Mouse (Mus musculus) heart, postnatal 4 days (tissue): ENCODE measurements around the gene Opcml. TPM values are rescaled to one million over a fixed set of nuclear protein-coding genes. Genes with fewer than 3 reads are reported as not detected.

Experiments
- DNase-seq: peaks from one replicate; pipeline ENCODE4 v3.0.0; 2021
- total RNA-seq, 2 experiments: library from RNA; stranded (reverse); gene quantifications; 2 replicates each; pipeline ENCODE4 v1.2.3; 2021

Gene Opcml
- total RNA-seq, 2 experiments from 2014 or later, result 0.72 to 0.83 TPM

DNA sequence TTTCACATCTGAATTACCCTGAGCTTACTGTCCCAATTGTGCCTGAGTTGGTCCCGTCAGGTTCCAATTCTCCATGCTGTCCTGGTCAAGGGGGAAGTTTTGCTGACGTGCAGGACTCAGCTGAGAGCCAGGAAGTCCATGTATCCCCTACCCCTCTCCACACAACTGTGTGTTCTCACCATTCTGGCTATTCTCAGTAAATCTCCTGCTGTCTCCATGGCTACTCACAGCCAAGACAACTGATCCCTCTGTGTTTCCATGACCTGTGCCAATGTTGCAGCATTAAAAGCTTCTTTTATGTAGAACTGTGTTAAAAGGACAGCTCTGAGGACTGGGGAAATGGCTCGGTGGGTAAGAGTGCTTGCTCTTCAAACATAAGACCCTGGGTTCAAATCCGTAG, 373.4 kb downstream of the Opcml start:
- no peak for DNase-seq

DNA sequence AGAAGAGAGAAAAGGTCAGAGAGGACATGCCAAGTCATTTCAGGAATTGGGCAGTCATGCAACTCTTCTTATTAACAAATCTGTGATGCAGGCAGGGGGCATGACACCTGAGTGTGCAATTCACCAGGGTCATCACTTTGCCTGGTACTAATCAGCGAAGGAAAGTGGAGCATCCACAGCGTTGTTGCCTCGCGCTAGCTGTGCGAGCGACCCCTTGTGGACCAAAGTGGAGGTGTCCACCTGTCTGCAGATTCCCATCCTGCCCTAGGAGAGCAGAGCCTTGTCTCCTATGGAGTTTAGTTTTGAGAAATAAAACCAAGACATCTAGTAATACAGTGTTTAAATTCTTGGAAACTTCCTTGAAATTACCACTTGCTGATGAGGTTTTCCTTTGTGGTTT, 381.3 kb downstream of the Opcml start:
- peak; percentile 52 for DNase-seq

DNA sequence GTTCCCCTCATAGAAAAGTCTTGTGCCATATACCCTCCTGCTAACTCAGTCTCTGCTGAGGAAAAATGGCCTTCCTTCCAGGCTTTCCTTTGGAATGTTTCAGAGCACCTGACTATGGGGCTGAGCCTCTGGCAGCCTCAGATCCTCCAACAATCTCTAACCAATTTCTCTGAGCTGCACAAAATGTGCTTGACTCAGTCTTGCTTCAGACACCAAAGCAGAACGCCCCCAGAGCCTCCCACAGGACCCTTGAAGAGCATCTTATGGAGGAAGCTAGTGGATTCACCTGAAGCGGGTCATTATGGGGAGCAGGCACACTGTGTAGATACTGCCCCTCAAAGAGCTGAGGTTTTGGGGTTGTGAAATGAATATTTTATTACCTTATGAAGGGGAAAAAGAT, 386.5 kb downstream of the Opcml start:
- no peak for DNase-seq

DNA sequence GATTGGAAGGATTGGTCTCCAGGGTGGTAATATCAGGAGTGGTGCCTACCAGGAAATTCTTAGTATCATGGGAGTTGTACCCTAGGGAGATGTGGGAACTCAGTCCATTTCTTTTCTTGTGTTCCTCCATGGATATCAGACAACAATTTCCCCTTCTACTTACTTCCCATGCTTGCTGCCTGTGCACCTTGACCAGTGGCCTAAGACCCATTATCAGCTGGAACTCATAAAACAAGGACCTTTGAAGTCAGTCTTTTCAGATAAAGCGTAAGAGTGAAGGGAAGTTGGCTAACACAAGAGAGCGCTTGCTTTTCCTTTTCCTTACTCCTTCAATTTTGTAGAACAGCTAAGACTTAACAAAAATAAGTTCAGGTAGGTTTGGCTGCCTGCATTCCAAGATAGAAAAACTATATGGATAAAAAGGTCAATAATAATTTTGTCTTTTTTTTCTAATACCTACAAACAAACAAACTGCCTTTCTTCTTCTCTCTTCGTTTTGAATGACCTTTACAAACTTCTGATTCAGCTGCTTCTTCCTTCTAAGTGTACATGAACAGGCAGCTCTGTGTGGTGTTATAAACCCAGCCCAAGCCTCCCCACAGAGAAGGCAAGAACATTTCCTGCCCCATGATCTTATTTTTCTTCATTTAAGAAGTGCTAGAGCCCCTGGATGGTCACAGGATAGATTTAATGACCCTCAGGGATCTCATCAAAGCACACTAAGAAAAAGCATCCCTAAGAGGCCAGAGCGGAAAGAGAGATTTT, 387.7 kb downstream of the Opcml start:
- no peak for DNase-seq

DNA sequence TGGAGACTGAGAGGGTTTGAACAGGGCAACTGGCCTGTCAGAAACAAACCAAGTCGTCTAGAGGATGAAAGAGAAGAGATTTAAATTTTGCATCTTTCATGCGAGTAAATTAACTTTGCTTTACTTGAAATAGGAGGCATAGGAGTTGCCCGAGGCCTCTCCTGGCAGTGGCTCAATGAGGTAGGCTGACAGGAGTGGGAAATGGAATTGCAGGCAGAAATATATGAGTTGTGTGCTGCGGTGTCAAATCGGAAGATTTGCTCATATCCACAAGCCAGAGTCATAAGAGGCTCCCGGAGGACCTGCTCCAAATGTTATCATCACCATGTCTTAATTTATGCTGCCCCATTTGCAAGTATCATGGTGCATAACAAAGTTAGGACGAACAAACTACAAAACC, 391.3 kb downstream of the Opcml start:
- DNase-seq, result no peak

DNA sequence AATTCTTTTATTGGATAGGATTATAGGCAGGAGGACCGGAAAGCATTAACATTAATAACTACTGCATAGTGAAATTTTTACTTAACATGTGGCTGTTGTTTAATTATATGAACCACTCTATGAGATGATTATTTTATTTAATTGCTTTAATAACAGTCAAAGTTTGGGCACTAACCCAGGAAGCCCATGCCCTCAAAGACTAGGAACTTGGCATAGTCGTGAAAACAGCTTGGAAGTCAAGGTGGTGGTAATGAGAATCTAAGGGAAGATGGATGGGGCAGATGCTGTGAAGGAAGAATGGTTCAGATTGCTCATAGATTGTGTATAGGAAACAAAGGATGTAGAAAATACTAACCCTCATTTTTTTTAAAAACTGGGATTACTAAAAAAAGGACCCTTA, 399.7 kb downstream of the Opcml start:
- no peak for DNase-seq

DNA sequence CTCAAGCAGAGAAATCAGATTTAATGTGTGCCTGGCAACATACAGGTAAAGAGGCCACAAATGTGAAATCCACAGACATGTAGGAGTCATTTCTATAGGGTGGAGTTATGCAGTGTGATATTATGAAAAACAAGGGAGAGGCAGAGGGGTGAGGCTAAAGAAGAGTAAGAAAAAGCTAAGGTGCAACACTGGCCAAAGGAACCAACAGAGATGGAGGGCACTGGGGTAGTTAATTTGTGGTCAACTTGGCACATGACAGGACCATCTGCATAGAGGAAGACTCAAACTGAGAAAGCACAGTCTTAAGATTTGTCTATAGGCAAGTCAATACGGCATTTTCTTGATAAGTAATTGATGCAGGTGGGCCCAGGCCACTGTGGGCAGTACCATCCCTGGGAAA, 400.2 kb downstream of the Opcml start:
- no peak for DNase-seq

DNA sequence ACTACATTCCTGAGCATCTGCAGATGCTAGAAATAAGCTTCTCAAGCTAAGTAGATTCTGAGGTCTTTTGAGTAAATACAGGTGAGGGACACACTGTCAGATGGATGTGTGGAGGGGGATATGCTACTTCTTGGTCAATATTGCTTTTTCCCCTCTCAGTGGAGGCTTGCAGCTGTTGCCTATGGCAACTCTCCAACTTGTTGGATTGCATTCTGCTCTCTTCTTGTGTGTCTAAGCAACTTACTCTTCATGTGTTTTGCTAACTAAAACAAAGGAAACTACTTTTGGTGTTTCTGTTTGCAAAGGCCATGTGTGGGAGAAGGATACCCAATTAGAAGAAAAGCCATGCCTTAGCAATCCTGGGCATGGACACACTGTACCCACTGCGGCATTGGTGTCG, 406.0 kb downstream of the Opcml start:
- no peak for DNase-seq

DNA sequence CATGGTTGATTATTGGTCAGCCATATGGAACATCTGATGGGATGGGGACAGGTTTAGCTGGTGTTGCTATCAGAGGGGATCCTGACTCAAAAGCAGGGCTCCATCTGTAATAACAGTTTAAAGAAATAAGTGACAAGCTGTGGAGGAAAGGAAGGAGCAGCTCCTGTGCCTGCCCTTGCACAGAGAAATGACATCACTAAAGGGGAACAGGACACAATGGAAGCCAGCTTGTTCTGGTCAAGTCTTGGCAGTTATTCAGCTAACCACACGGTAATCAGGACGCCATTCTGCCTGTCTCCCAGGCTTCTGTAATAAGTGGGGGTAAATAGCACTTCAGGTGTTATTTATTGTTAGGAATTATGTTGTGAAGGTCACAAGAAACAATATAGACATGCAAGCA, 406.5 kb downstream of the Opcml start:
- DNase-seq, result no peak

DNA sequence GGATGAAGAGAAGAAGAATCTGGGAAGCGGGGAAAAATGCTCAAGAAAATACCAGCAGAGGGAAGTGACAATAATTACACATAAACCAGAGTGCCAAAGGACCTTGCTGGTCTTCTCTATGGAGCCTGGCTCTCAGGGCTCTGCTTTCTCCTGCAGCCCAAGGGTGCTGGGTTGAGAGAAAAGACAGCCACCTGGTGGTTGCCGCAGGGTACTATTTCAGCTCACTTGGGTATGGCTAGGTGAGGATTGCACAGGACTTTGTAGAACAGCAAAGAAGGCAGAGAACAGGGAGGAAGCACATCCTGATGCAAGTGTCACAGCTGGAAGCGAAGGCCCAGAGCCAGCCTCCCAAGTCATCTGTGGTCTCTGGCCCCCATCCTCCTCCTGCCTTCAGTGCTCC, 407.1 kb downstream of the Opcml start:
- DNase-seq, result peak; percentile 55

DNA sequence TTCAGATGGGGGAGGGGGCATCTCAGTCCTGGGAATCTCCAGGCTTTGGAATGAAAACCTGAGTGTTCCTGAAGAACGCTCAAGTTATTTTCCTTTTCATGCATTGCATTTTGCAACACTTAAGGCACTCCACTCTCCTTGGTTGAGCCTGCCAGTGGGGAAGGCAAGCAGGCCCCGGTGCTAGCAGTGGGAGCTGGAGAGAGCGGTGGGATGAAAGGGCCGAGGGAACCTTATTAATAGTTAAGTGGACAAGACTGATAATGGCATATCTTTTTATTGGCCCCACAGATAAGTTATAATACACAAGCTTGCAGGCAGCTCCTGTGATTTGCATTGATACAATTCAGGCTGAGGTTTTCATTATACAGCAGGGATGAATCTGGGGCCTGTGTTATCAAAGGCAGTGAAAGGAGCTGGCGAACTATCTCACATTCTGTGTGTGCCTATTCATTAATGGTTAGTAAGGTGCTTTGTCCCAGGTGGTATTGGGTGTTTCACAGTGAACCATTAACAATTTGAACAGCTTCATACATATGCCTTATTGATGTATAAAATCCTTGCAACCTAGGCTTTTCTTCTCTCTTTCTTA, 407.6 kb downstream of the Opcml start:
- DNase-seq, result no peak

DNA sequence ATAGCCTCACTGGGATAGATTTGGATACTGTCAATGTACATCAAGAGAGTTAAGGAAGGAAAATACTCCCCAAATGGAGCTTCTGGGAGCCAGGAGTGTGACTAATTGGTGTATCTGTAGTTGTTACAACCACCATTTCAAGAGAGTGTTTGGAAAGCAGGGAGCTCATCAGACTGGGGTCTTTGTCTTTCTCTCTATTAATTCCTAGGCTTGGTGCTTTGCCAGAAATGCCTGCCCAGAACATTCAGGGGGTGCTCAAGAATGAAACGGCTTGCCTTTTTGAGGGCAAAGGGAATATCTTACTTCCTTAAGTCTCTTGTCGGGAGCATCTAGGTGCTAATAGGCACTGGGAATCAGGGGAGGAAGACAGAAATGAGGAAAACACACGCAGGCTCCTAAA, 416.9 kb downstream of the Opcml start:
- DNase-seq, result no peak

DNA sequence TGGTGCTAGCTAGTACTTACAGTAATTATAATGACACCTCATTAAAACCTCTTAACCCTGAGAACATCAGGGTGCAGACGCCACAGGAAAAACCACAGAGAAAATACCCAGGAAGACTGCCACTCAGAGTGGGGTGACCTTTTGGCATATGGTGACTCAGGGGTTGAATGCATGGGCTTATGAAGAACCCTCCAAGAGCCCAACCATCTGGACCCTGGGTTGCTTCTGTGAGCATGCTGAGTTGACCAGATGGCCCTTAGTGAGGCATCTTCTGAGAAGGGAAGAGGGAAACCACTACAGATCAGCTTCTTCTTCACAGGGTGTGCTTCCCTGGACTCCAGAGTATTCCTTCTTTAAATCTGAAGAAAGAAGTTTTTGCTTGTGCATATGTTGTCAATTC, 418.1 kb downstream of the Opcml start:
- no peak for DNase-seq

DNA sequence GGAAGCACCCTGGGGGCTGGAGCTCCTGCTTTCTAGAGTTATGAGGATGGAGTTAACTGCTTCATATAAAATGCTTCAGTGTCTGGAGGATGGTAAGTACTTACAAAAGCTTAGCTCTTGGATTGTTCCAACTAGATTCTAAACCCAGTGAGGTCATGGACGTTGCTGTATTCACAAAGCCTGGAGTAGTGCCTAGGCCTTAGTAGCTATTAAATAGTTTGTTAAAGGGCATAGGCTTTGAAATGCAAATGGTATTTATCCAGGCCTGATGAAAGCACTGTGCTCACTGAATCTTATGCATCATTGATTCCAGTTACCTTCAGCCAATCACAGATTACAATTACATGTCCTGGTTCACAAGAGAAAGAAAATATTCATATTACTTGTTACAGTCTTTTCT, 421.3 kb downstream of the Opcml start:
- DNase-seq, result no peak

DNA sequence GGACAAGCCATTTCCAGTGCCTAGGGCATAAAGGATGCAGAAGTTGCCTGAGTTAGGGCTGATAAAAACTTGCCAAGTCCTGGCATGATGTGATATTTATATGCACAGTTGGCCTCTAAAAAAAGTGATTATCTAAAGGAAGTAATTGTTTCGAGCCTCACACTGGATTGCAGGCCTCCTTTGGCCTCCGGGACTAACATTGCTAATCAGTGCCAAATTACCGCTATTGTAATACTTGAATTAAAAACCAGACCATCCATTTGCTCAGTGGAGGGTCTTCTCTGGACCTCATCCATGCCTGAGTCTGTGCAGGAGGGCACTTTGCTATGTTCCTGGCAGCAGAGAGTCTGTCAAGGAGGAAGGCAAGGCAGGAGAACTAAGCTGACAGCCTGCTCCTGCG, 423.3 kb downstream of the Opcml start:
- DNase-seq, result no peak

DNA sequence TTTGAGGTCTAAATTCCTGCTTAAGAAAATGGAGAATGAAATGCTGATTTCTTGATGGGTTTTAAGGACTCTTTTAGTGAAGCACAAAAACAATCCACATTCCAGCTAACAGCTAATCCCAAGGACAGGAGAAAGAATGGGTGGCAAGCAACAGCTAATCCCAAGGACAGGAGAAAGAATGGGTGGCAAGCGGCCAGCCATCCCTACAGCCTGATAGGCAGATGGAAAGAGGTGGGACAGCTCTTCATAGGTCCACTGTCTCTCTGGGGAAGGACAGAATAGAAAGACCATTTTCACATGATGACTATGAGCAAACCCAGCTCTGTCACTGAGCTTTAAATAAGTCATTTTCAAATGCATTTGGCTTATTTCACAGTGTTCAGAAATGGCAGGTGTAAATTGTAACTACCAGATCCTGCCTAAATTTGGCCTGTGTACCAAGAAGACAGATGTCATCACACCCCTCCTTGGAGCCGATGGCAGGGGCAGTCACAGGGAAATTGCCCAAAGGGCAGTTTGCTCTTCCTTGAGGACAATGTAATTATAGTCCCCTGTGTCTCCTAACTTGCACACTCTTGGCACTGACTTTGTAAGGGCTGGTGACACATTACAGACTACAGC, 427.6 kb downstream of the Opcml start:
- DNase-seq, result no peak

DNA sequence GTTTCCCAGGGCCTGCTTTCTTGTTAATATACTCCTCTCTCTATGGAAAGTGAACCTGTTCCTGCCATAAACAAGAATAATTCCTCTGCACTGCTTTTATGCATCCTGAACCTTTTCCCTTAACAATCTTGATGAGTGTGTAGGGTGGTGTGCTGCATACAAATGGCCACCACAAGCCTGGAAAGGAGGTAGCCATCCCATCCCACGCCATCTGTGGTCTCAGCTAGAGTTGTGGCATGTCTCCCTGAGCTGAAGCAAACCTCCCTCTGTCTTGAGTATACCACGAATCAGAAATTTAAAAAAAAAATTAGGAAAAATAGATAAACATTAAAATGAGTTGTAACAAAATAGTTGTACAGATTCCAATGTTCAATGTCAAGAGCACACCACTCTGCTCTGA, 432.2 kb downstream of the Opcml start:
- no peak for DNase-seq

DNA sequence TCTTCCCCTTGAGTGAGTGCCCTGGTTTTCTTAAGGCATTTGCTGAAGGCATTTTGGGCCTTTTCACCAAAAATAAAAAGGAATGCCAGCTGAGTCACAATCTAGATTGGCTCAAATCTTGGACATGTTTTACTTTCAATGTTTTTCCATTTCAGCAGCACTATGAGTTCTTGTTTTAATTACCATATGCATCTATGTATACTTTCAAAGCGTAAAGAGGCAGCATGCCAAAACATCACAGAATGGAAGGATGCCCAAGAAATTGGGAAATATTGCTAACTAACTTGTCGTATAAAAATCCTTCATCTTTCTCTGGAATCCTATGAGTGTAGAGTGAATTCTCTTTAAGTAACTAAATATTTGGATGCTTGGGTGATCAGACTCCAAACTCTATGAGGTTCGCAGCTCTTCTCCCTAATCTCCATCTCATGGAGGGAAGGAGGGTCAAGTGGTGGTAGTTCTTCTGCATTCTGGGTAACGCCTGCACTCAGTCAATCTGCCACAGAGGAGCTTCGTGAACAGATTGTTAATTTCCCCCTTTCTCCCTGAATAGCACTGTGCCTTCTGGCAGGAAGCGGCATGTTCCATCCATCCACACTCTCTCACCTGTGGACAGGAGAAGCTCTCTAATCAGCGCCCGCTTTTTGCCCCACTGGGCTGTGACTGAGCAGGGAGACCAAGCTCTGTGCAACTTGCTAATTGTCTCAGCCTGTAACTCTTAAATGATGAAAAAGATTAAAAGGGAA, 435.4 kb downstream of the Opcml start:
- no peak for DNase-seq

DNA sequence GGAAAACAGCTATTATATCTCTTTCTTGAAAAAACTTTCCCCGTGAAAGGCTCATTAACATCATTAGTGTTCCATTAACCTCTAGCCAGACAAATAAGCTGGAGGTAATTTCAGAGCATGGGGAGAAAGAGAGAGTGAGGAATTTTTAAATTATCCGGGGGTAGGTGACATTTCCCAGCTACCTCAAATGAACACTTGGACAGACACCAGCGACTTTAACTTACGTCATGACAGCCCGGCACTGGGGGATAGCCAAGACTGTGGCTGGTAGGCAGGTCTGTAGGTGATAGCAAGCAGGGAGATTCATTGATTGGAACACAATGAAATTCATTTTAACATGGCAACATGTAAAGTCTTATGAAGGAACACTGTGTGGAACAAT, 436.0 kb downstream of the Opcml start:
- no peak for DNase-seq

DNA sequence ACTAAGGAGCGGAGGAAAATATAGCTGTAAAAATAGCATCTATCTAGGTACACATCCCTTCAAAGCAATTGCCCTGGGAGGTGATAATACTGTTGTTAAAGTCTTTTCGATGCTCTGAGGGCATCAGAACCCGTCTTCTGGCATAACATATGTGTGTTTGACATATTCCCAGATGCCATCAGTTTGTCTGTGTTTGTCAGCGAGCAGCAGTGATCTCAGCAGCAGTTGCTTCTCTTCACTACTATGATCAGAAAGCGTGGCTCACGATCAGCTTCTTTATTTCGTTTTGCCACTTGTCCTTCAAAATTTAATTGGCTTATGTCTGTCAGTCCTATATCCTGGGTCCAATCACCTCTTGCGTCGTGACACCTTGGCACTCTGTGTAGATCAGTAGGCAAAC, 447.9 kb downstream of the Opcml start:
- no peak for DNase-seq

DNA sequence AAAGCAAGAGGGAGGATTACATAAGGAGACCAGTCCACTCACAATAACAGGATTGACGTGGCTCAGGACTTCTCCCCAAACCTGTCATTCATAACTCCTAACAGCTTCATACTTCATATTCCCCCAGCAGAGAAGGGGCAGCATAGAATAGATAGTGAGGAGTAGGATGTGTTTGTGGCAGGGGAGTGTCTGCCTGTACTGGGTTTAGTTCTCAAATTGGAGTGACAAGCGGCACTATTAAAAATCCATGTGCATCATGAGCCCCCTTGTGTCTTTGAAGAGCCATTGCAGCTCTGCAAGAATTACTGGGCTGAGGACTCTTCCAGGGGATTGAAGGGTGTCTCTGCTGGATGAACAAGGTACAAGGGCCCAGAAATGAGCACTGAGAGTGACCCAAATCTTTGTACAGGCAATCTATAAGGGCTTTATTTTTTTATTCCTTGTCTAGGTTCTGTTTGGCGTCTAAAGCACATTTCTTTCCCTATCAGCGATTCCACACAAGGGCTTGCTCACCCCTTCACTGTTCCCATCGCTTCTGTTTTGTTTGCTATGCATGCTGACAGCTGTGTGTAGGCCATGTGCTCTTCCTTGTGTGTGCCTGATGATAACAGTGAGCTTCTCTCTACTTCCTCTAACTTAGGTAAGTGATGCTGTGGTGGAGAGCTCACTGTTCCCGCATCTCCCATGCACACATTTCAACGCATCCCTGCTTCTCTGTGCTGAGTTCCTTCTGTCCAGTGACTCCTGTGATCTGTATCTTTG, 457.3 kb downstream of the Opcml start:
- DNase-seq, result no peak

DNA sequence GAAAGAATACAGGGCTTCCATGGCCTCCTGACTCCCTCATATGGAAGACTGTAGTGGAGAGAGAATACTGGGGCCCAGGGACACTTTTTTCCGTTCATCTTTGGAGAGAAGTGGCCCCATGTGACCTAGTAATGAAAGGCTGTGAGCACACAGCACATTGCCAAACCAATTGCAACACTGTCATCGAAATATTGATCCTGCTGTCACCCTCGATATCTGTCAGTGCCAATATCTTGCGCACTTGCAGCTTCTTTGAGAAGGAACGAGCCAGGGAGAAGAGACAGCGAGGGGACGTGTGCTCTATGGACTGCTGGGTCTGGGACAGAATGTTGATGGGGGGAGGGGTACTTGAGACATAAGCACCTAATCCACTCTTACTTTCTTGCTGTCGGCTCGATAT, 460.8 kb downstream of the Opcml start:
- DNase-seq, result no peak
